Mouse (Mus musculus): ENCODE measurements around the gene Scarf2.

DNA sequence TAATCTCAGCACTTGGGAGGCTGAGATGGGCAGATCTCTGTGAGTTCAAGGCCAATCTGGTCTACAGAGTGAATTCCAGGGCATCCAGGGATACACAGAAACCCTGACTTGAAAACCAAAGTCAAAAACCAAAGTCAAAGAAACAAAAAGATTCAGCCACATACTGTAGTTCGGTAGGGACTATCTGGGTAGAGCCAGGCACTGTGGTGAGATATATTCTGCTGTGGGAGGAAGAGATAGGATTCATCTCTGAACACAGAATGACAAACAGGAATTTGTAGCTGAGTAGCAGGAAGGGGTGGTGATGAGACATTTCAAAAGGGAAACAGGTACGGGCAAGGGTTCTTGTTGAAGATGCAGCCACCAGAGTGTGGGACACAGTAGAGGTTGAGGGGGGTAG, 31.1 kb downstream of the Scarf2 start:
- TF ChIP-seq CTCF (IDR thresholded peaks at IDR 0.05; ENCODE audit: borderline replicate concordance, extremely low read depth, insufficient read depth, insufficient read length) (no peak), POLR2A (IDR thresholded peaks at IDR 0.05; ENCODE audit: borderline replicate concordance, extremely low read depth, insufficient read depth, insufficient read length, poor library complexity, severe bottlenecking) (no peak)
